Mouse (Mus musculus) E14TG2a.4 (cell line): ENCODE results near the gene Ggt6.

Experiments
- CTCF ChIP-seq: conservative IDR thresholded peaks from 2 replicates; pipeline ENCODE4 v1.5.1; 2014; ENCODE audit warnings: low read length
- POU5F1 ChIP-seq: IDR thresholded peaks from 2 replicates; pipeline ENCODE4 v1.6.1; 2014; ENCODE audit warnings: low read length, borderline replicate concordance

- TF ChIP-seq CTCF (no peak), POU5F1 (no peak)
These were observed 40.6 kb upstream of the Ggt6 start for GRCm38 (mm10) chr11:72394694-72395093.
